Mouse (Mus musculus) liver, postnatal 0 days (tissue): Measurements from ENCODE around the gene Lin28a. TPM values are rescaled to one million over a fixed set of nuclear protein-coding genes. Genes with fewer than 3 reads are reported as not detected.

Source experiments
- ATAC-seq: fragments of 200-750 bp; cut with Nextera tagmentation; 2 replicates; pipeline ENCODE4 v1.8.0; 2017; ENCODE audit warnings: mild to moderate bottlenecking, moderate library complexity
- DNase-seq: peaks from one replicate; pipeline ENCODE4 v3.0.0-alpha.2; 2016
- H3K27ac ChIP-seq: fragments of 300-500 bp; sonication (generic); 2 replicates; pipeline ENCODE4 v1.5.1; 2014; ENCODE audit warnings: antibody characterized with exemption, moderate library complexity, mild to moderate bottlenecking, low read depth
- H3K27me3 ChIP-seq: fragments of 300-500 bp; sonication (generic); 2 replicates; pipeline ENCODE4 v1.6.1; 2014; ENCODE audit warnings: low read length, control low read depth, mixed read lengths; ENCODE audit not compliant: insufficient read depth
- H3K36me3 ChIP-seq: fragments of 300-500 bp; sonication (generic); replicated peaks from 2 replicates; pipeline ENCODE4 v1.6.1; 2014; ENCODE audit warnings: mild to moderate bottlenecking, control low read depth, low read length, moderate library complexity, mixed read lengths; ENCODE audit not compliant: insufficient read depth
- H3K4me1 ChIP-seq: fragments of 300-500 bp; sonication (generic); 2 replicates; pipeline ENCODE4 v1.6.1; 2014; ENCODE audit warnings: antibody characterized with exemption, mild to moderate bottlenecking, control low read depth; ENCODE audit not compliant: insufficient read depth
- H3K4me2 ChIP-seq: fragments of 300-500 bp; sonication (generic); 2 replicates; pipeline ENCODE4 v1.6.1; 2014; ENCODE audit warnings: low read depth, mild to moderate bottlenecking, low read length, moderate library complexity, mixed read lengths
- H3K4me3 ChIP-seq: fragments of 300-500 bp; sonication (generic); 2 replicates; pipeline ENCODE4 v1.5.1; 2014; ENCODE audit warnings: low read depth, low read length
- H3K9ac ChIP-seq: fragments of 300-500 bp; sonication (generic); replicated peaks from 2 replicates; pipeline ENCODE4 v1.6.1; 2014; ENCODE audit warnings: mild to moderate bottlenecking, moderate library complexity
- H3K9me3 ChIP-seq: fragments of 300-500 bp; sonication (generic); 2 replicates; pipeline ENCODE4 v1.6.1; 2016; ENCODE audit warnings: mild to moderate bottlenecking, control low read depth, low read length, mixed read lengths
- CTCF ChIP-seq: sonication (generic); IDR thresholded peaks from 2 replicates; pipeline ENCODE4 v1.5.1; 2016; ENCODE audit warnings: antibody characterized with exemption, low read depth
- EP300 ChIP-seq: IDR thresholded peaks from 2 replicates; pipeline ENCODE4 v1.6.1; 2016; ENCODE audit warnings: antibody characterized with exemption, low read depth, mild to moderate bottlenecking
- WGBS: fragments of 180-500 bp; shearing (Covaris S2); extraction: QIAGEN DNeasy Blood & Tissue Kit; methylation state at CpG from one replicate; pipeline ENCODE4 v1.1.7; 2014; ENCODE audit not compliant: insufficient replicate concordance; 5-methylcytosine and 5-hydroxymethylcytosine counted together
- polyA plus RNA-seq: library from polyadenylated mRNA; unstranded; fragments of >200 nt; fragmentation: Nextera tagmentation; extraction: Ambion mirVana; gene quantifications from 2 replicates; pipeline ENCODE4 v1.2.1, GENCODE M21; 2015

The Lin28a gene
- polyA plus RNA-seq, result 0.87 and 1.1 TPM in 2 replicates

- H3K4me3 ChIP-seq, result no peak within 1 kb of the TSS
Measured at GRCm38 (mm10) chr4:134018779-134019145, at the start of gene Lin28a. Gene Lin28a, minus strand, starts transcription at chr4:134018841.

DNA sequence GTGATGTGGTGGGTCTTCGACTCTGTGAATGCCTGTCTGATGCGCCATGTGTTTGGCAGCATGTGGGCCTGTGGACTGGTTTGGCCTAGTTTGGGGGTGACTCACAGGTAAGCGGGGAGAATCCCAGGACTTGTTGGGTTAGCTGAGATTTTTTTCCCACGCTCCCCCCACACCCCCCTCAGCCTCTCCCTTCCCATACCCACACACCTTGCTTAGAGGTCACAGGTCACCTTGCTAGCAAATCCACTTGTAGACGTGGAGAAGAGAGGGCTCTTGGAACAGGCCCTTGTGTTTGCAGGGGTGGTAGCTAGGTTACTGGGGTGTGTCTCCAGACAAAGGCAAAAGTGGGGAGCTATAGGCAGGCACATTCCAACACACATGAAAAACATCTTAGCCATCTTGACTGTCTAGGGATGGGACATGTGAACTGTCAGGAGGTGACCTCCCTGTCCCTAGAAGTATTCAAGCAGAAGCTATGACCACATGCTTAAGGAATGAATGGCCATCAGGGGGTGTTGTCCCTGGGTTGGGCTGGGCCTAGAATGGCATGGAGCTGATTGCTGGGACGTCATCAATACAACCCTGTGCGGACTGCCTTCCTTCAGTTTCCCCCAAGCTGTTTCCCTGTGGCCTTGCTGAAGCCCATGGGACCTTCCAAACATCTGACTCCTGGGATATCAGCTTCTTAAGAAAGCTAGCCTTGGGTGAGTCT lies 49.3 kb upstream of the Lin28a start:
- H3K4me1 ChIP-seq, result no peaks in the 10 kb centered on the region; the same call in 1 of the 2 replicates
- 79% methylated on average over 7 of the region's 7 CpGs for WGBS
- H3K36me3 ChIP-seq, result no peaks in the 10 kb centered on the region
- 0 out of 2 replicates have a peak overlapping the region, but pooled peaks have one; percentile 44 for H3K27ac ChIP-seq
- no peak overlapping the region for H3K9ac ChIP-seq
- no peaks in the 10 kb centered on the region for H3K27me3 ChIP-seq
- ATAC-seq, result peak; percentile 50; the same call in 1 of the 2 replicates
- no peak overlapping the region for H3K4me3 ChIP-seq
- H3K4me2 ChIP-seq, result no peak overlapping the region
- no peak for DNase-seq
- no peaks in the 10 kb centered on the region for H3K9me3 ChIP-seq
- TF ChIP-seq EP300, result no peak
- TF ChIP-seq CTCF, result no peak

More at GRCm38 (mm10) chr4:134018779-134019145, at the start of gene Lin28a:
- Histone ChIP-seq H3K27ac (no peak within 1 kb of the TSS), H3K9ac (no peak within 1 kb of the TSS), H3K4me1 (peaks cover 7% of the 10 kb centered on the region), H3K9me3 (no peaks in the 10 kb centered on the region), H3K36me3 (no peaks in the 10 kb centered on the region), H3K27me3 (peaks cover 46% of the 10 kb centered on the region), H3K4me2 (0 out of 2 replicates have a peak within 1 kb of the TSS, but pooled peaks have one; percentile 26)
- ATAC-seq, result no peak
- DNase-seq, result no peak
- TF ChIP-seq EP300 (no peak), CTCF (no peak)
- WGBS, result 4% methylated on average over 9 of the region's 9 CpGs

DNA sequence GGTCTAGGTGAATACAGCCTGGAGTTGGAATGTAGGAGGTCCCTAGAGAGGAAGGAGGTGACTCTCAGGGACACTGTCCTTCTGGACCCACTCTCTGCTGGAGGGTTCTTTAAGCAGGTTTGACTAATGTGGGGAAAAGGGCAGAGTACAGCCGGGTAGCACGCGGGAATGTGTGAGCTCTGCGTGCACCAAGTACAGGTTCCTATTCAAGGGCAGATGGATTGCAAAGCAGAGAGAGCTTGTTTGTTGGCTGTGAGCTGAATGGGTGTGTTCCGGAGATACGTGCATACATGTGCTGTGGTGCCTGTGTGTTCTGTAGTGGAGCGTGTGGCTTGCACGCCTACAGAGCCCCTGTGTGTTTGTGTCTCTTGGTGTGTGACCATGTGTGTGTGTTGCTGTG lies 48.7 kb upstream of the Lin28a start:
- H3K4me3 ChIP-seq, result no peak overlapping the region
- peaks cover under 1% of the 10 kb centered on the region for H3K4me1 ChIP-seq
- H3K9ac ChIP-seq, result no peak overlapping the region
- no peaks in the 10 kb centered on the region for H3K36me3 ChIP-seq
- H3K27ac ChIP-seq, result peak overlapping the region; percentile 44; the same call in 1 of the 2 replicates
- no peak for TF ChIP-seq CTCF
- no peak for TF ChIP-seq EP300
- no peak overlapping the region for H3K4me2 ChIP-seq
- DNase-seq (no peak), ATAC-seq (peak; percentile 91)
- WGBS, result 72% methylated on average over 8 of the region's 8 CpGs
- no peaks in the 10 kb centered on the region for H3K9me3 ChIP-seq
- H3K27me3 ChIP-seq, result no peaks in the 10 kb centered on the region

DNA sequence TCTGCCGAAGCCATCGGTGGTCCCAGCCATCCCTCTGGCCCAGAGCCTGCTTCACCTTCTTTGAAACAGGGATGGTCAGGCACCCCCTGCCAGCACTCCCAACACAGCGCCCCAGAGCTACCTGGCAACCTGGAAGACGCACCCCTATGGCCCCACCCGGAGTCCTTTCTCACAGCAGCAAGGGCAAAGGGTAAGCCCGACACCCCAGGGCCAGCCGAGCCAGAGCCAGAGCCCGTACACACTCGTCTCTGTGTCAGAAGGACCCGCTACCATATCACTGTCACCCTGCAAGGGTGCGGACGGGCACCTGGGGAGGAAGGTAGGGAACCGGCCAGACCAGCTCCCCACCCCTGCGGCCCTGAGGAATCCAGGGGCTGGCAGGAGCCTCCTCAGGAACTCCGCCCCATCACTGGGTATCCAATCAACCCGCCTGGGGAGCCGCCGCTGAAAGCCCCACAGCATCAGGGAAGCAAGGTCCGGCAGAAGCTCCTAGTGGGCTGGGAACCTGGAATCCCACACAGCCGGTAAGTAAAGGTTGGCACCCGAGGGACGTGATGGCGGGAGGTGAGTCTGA lies 46.9 kb upstream of the Lin28a start:
- H3K9ac ChIP-seq, result no peak overlapping the region
- H3K27ac ChIP-seq, result no peak overlapping the region
- no peaks in the 10 kb centered on the region for H3K36me3 ChIP-seq

GRCm38 (mm10) chr4:134062561-134062960 lies 43.9 kb upstream of the Lin28a start:
- Histone ChIP-seq H3K4me2 (no peak overlapping the region), H3K27me3 (no peaks in the 10 kb centered on the region)
- TF ChIP-seq CTCF, result no peak
- no peak for TF ChIP-seq EP300

More for the DNA sequence above, 46.9 kb upstream of the Lin28a start:
- H3K27me3 ChIP-seq, result no peaks in the 10 kb centered on the region
- no peak for ATAC-seq
- H3K9me3 ChIP-seq, result no peaks in the 10 kb centered on the region
- H3K4me1 ChIP-seq, result peaks cover 7% of the 10 kb centered on the region
- 42% methylated on average over 22 of the region's 23 CpGs for WGBS
- no peak overlapping the region for H3K4me3 ChIP-seq
- no peak overlapping the region for H3K4me2 ChIP-seq
- no peak for DNase-seq
- TF ChIP-seq EP300 (no peak), CTCF (no peak)

DNA sequence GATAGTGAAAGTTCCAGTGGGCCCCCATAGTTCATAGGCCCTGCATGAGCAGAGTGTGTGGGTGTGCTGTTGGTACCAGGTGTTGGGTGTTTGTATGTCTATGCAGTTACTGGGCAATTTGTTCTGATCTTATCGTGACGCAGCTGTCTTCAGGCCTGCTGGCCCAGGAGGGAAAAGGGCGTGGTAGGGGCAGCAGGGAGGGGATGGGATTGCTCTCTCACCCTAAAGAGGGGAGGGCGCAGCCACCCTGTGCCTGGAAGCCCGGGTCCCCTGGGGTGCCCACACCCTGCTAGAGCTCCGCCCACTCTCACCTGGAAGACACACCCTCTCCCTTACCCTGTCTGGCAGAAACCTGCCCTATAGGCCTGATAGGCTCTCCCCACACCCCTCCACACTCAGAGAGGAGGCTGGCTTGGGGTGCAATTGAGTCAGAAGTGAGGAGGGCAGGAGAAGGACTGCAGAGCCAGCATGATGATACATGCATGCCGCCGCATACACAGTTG lies 43.4 kb upstream of the Lin28a start:
- H3K4me1 ChIP-seq, result peaks cover 12% of the 10 kb centered on the region
- no peaks in the 10 kb centered on the region for H3K9me3 ChIP-seq
- no peaks in the 10 kb centered on the region for H3K36me3 ChIP-seq
- no peak for DNase-seq
- 61% methylated on average over 8 of the region's 8 CpGs for WGBS
- H3K4me3 ChIP-seq, result no peak overlapping the region
- peak; percentile 16; the same call in 1 of the 2 replicates for ATAC-seq
- H3K4me2 ChIP-seq, result no peak overlapping the region
- H3K27me3 ChIP-seq, result no peaks in the 10 kb centered on the region
- no peak overlapping the region for H3K9ac ChIP-seq
- TF ChIP-seq EP300, result no peak
- no peak for TF ChIP-seq CTCF
- no peak overlapping the region for H3K27ac ChIP-seq

More at GRCm38 (mm10) chr4:134062561-134062960, 43.9 kb upstream of the Lin28a start:
- Histone ChIP-seq H3K9ac (no peak overlapping the region), H3K9me3 (no peaks in the 10 kb centered on the region), H3K27ac (no peak overlapping the region), H3K36me3 (no peaks in the 10 kb centered on the region), H3K4me3 (no peak overlapping the region), H3K4me1 (peaks cover 12% of the 10 kb centered on the region)
- 45% methylated on average over 8 of the region's 8 CpGs for WGBS
- no peak for ATAC-seq
- no peak for DNase-seq
